Mouse (Mus musculus) layer of hippocampus, adult 18-20 months (tissue): Measurements from ENCODE around the gene Ccl12. TPM values are rescaled to one million over a fixed set of nuclear protein-coding genes. Genes with fewer than 3 reads are reported as not detected.

ENCODE experiments used
- DNase-seq, 2 experiments: peaks; one replicate each; pipeline ENCODE4 v3.0.0; 2022; ENCODE audit warnings: low spot score in 2 of 2
- long read RNA-seq: library from polyadenylated mRNA; stranded (forward); transcript quantifications from one replicate; pipeline ENCODE4 v2.0.0, GENCODE M21; 2021
- total RNA-seq, 2 experiments: library from RNA; stranded (reverse); gene quantifications; 2 replicates each; pipeline ENCODE4 v1.2.3; 2021

Ccl12 gene
- under 1 TPM in 1 of 2 experiments, not detected in 1; 0.68 TPM for total RNA-seq
- long read RNA-seq: 0 reads

DNA sequence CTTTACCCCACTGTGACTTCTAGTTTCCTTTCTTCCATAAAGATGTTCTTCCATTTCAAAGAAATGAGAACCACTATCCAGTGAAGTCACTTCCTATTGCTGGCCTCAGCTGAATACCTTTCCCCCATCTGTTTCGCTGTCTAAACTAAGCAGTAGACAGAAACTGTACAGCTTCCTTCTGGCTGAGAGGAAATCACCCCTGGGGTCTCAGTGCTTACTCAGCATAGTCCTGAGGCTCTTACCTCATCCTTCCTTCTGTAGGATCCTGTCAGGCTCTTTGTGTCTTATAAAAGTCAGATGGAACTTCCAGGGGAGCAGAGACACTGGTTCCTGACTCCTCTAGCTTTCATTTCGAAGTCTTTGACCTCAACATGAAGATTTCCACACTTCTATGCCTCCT lies at the start of gene Ccl12:
Gene Ccl12 (plus strand): TSS at position 317 of the 400 bp plus-strand sequence.
- no peak for DNase-seq

GRCm38 (mm10) chr11:82053849-82054248 lies 47.8 kb upstream of the Ccl12 start:
- DNase-seq: no peak

DNA sequence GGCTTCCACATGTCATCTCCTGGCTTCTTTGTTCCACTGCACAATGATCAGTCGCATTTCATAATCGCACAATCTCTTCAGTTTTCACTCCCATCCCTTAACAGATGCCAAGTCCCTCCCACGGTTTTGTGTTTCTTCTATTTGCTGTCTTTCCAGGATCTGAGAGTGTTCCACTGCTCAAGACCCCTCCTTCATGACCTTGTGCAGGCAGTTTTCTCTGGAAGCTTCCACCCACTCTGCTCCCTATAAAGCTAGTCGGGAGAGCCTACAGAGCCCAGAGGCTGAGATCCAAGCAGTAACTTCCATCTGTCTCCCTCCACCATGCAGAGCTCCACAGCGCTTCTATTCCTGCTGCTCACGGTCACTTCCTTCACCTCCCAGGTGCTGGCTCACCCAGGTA lies 44.0 kb upstream of the Ccl12 start, which contains the start of gene Ccl11:
Gene Ccl11 (plus strand): TSS at position 178 of the 400 bp plus-strand sequence.
- DNase-seq: peak; percentile 14 to 49

DNA sequence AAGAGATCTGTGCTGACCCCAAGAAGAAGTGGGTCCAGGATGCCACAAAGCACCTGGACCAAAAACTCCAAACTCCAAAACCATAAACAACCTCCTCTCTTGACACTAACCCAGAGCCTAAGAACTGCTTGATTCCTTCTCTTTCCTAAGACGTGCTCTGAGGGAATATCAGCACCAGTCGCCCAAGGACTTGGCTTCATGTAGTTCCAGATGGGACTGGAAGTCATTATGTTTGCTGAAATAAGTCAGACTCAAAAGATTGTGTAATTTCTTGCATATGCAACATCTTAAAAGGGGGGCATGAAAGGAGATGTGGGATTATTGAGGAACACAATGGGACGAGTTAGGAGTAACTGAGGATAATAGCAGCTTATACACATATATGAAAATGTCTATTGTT lies 39.4 kb upstream of the Ccl12 start:
- peak in 1 of 2 experiments; percentile 15 for DNase-seq

DNA sequence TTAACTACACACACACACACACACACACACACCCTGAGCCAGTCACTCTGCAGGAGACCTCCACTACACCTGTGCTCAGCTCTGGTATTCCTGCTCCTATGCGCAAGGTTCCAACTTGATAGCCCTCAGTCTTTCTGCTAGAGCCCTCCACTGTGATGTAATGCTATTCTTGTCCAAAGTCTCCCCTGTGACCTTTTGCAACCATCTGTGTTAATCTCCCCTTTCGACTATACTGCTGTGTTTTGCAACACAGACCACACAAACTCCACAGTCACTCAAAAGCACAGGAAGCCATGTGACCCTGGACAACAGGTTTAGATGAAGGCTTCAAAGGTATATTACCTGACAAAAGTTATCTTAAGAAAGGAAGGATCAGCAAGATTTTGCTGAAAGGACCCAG lies 38.2 kb upstream of the Ccl12 start:
- DNase-seq: no peak

DNA sequence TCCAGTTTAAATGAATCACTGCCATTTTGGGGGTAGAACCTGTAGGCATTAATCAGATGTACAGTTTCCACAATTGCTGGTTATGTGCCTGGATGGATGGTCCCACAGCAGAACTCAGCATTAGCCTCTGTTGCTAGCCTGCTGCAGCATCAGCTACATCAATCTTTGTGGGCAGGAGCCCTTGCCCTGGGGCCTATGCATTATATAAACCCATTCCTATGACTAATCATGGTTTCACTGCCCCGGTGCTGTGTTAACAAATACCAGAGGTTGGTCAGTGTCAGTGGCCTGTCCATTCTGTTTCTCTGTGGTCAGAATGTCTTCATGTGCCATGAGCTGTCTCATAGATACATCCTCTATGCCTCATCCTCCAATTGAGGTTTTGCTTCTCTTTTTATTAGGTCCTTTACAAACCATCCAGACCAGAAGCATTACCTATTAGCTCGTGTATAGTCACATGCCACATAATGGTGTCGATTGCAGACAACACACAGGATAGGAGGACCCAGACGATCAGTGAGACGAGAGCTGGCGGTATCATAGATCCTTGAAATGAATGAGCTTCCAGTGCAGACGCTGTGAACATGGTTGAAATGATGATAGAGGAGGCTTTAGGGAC lies 34.6 kb upstream of the Ccl12 start:
- DNase-seq: peak in 1 of 2 experiments; percentile 12

DNA sequence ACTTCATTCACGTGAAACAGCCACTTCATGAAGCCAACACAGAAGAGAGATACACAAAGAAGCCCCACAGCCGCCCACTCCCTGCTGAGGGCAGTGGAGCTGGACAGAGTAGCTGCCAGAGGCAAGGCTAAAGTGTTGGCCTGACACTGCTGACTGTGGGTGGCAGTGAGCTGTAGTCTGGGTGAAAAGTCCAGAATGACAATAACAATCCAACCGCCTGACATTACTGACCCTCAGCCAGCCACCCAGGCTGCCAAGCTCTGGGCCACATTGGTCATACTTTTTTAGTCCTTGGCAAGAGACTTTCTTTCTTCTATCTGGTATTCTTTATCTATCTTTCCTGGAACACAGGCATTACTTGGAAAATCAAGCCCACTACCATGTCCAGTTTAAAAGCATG lies 30.6 kb upstream of the Ccl12 start:
- no peak for DNase-seq

GRCm38 (mm10) chr11:82072374-82072773 lies 29.3 kb upstream of the Ccl12 start:
- peak in 1 of 2 experiments; percentile 19 for DNase-seq

DNA sequence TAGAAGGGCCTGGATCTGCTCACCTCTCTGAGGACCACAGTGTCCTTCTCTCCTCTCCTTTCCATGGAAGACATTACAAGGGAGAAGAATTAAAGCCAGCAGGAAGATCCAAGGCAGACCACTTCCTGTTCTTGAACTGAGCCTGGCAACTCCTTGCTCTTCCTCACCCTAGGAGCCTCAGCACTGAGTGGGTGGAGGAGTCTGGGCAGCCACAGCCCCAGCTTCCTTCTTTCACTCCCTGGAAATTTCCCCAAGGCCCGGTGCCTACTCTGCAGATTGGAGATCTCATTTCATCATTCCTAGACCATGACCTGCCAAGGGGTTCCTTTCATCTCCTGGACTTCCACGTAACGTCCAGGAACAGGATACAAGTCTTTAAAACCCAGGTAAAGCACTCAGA lies 28.7 kb upstream of the Ccl12 start:
- no peak for DNase-seq

DNA sequence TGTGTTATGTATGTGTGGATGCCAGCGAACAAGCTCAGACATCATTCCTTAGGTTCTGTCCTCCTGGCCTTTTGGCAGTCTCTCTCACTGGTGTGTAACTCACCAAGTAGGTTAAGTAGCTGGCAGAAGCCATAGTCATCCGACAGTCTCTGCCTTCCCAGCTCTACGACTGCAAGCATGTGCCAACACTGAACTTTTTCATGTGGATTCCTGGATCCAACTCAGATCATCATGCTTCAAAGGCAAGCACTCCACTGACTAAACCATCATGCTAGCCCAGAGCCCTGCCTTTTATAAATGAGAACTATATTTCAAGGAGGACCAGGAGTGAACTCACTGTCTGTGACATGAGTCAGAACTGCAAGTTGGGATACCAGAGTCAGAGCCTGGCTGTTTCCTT lies 28.0 kb upstream of the Ccl12 start:
- no peak for DNase-seq

- DNase-seq: no peak
Measured at GRCm38 (mm10) chr11:82077031-82077430, 24.6 kb upstream of the Ccl12 start.

- DNase-seq: no peak
Measured at GRCm38 (mm10) chr11:82078136-82078730, 23.4 kb upstream of the Ccl12 start.

DNA sequence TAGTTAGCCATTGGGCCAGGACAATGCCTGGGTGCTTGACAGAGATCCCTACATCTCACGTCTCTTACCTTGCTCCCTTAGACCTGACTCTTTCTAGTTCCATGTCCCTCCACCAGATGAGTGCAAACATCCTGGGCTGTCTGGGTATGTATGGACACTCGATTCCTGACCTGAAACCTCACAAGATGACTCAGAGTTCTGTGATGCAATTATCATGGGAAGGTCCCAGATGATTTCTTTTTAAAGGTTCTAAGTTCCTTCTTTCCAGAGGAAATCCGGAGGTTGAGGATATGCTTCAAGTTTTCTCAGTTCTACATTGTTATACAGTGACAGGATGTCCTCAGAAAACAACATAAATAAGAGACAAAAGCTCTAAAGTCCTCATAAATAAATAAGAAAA lies 20.8 kb upstream of the Ccl12 start:
- DNase-seq: no peak

GRCm38 (mm10) chr11:82084360-82084759 lies 17.3 kb upstream of the Ccl12 start:
- DNase-seq: no peak

DNA sequence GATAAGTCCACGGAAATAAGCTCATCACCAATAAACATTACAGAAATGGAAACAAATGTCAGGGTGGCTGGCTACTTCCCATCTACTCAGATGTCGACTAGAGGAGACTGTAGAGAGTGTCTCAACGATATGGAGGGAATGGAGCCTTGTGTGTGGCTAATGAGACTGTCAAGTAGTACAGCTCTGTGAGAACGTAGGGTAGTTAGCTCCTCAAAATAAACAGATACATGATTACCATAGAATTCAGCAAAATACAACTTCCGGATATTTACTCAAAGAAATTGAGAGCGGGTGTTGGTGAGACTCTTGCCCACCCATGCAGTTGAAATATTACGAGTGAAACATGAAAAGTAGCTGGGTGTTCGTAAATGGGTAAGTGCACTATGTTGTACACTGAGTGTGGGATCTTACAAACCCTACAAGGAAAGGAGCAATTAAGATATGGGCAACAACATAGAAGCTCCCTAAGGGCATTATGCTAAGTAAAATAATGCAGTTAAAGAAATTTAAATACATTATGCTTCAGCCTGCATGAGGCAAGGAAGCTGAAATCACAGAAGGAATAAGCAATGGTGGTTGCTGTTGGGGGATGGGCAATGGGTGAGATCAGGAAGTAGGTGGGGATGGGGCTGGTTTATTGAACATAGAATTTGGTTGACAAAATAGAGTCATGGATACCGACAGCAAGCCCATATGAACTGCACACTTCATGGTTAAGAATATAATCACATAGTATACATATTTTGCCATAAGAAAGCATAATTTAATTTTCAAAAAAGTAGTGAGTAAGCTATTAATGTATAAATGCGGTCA lies 1.9 kb upstream of the Ccl12 start:
- no peak for DNase-seq

DNA sequence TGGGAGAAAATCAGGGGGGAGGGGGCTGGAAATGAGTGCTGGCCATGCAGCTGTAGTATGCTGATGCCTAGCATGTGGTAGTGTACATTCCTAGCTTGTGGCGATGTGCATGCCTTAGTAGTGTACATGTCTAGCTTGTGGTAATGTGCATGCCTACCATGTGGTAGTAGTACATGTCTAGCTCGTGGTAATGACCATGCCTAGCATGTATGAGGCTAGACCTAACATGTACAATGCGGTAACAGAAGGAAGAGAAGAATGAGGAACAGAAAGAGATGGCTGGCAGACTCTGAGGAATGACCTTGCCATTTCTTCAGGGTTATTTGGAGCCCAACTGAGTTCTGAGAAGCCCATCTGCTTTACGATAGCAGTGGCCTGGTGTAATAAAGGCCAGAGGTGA lies 558 bp upstream of the Ccl12 start:
- DNase-seq: no peak

GRCm38 (mm10) chr11:82109611-82110010 lies 8.0 kb downstream of the Ccl12 start:
- no peak for DNase-seq

GRCm38 (mm10) chr11:82110372-82111248 lies 9.0 kb downstream of the Ccl12 start:
- DNase-seq: no peak

DNA sequence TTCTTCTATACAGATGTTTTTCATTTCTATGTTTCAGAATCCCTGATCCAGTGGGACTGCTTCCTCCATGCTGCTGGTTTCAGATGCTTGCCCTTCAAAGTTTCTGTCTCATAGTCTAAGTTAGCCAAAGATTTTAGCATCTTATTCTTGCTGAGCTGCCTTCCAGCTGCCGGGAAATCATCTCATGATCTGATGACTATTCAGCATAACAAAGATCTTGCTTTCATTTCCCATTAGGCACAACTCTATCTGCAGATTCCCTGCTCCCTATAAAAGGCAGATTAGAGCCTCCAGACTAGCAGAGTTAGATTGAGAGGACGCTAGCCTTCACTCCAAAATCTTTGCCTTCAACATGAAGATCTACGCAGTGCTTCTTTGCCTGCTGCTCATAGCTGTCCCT lies 13.2 kb downstream of the Ccl12 start, which contains the start of gene Ccl8:
Gene Ccl8 (plus strand): TSS at position 301 of the 400 bp plus-strand sequence.
- no peak for DNase-seq

DNA sequence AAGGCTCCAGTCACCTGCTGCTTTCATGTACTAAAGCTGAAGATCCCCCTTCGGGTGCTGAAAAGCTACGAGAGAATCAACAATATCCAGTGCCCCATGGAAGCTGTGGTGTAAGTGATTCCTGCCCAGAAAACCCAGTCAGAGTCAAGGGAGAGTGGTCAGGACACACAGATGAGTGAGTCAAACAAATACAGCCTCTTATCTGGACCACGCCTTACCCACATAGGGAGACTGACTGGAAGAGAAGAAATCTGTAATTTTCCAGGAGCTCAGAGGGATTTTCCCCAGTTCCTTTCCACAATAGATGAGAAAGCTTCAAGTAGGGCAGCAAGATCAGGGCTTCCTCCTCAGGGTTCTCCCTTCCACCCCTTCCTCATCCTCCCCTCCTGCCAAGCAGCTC lies 14.4 kb downstream of the Ccl12 start:
- DNase-seq: no peak

GRCm38 (mm10) chr11:82132977-82133376 lies 31.3 kb downstream of the Ccl12 start:
- DNase-seq: no peak
